Mouse (Mus musculus) kidney, adult 2 months (tissue): Measurements from ENCODE around the gene Slc22a23.

Experiments used
- CTCF ChIP-seq: fragments of 200-500 bp; conservative IDR thresholded peaks from 2 replicates; pipeline ENCODE4 v1.5.1; 2011; ENCODE audit warnings: low read depth, mild to moderate bottlenecking, control low read depth, low read length, moderate library complexity, mixed read lengths; ENCODE audit not compliant: insufficient read depth, insufficient read length
- POLR2A ChIP-seq: fragments of 200-500 bp; IDR thresholded peaks from one replicate; pipeline ENCODE4 v1.6.1; 2011; ENCODE audit warnings: low read depth, low read length, control low read depth

GRCm38 (mm10) chr13:34278288-34278701 lies 66.7 kb downstream of the Slc22a23 start:
- TF ChIP-seq CTCF (no peak), POLR2A (no peak)
